Mouse (Mus musculus): ENCODE results near the gene Hibadh. TPM values are rescaled to one million over a fixed set of nuclear protein-coding genes. Genes with fewer than 3 reads are reported as not detected.

Gene Hibadh
- polyA plus RNA-seq, 1 experiment = 23.8 TPM

DNA sequence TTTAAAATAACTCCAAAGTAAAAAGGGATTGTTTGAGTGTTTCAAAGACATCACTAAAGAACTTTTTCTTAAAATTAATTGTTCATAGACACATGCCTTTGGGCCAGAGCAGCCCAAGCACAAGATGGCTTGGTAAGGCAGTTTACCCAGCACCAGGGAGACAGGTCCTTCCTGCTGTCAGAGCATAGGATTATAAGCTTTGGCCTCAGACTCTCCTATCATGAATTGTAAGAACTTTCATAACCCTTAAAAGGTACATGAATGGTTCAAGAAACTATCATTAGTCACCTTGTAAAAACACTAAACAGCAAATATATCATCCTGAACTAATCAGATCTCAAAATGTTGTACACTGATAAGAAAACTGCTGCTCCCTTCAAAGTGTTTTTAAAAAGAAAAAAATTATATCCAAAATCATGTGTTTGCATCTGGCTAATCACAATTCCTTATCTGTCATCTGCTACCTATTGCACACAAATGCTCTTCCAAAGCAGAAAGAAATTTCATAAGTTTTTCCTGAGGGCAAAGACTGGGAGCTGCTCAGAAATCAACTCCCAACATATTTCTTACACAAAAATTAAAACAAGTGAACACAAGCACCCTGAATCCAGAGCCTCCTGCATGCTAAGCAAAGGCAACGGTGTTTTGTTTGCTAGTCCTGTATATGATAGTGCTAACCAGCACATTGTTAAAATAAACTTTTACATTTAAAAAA lies 1.6 kb downstream of the Hibadh start:
- H3K36me3 ChIP-seq (ENCODE audit: control insufficient read depth, insufficient read depth, low read length) = no peaks in the 10 kb centered on the region; the same call in 1 of the 2 replicates
- H3K4me3 ChIP-seq (ENCODE audit: control insufficient read depth, low read depth, low read length) = no peak overlapping the region
- H3K27ac ChIP-seq (ENCODE audit: control insufficient read depth, insufficient read depth, low read depth, low read length) = no peak overlapping the region
- H3K4me1 ChIP-seq (ENCODE audit: control insufficient read depth, insufficient read depth, low read length) = peaks cover 4% of the 10 kb centered on the region
- H3K27me3 ChIP-seq (ENCODE audit: control insufficient read depth, insufficient read depth, low read length) = no peaks in the 10 kb centered on the region
- no peak for TF ChIP-seq POLR2A (IDR thresholded peaks at IDR 0.05; ENCODE audit: control insufficient read depth, low read depth, low read length)
- TF ChIP-seq CTCF (IDR thresholded peaks at IDR 0.05; ENCODE audit: control insufficient read depth, insufficient read depth, insufficient replicate concordance, low read depth, low read length) = no peak

GRCm38 (mm10) chr6:52637337-52637736 lies 2.9 kb downstream of the Hibadh start:
- no peak overlapping the region for H3K4me3 ChIP-seq (ENCODE audit: control insufficient read depth, low read depth, low read length)
- H3K27me3 ChIP-seq (ENCODE audit: control insufficient read depth, insufficient read depth, low read length) = no peaks in the 10 kb centered on the region
- H3K36me3 ChIP-seq (ENCODE audit: control insufficient read depth, insufficient read depth, low read length) = no peaks in the 10 kb centered on the region; the same call in 1 of the 2 replicates
- no peak overlapping the region for H3K27ac ChIP-seq (ENCODE audit: control insufficient read depth, insufficient read depth, low read depth, low read length)
- H3K4me1 ChIP-seq (ENCODE audit: control insufficient read depth, insufficient read depth, low read length) = peaks cover 4% of the 10 kb centered on the region
- TF ChIP-seq CTCF (IDR thresholded peaks at IDR 0.05; ENCODE audit: control insufficient read depth, insufficient read depth, insufficient replicate concordance, low read depth, low read length) = no peak
- no peak for TF ChIP-seq POLR2A (IDR thresholded peaks at IDR 0.05; ENCODE audit: control insufficient read depth, low read depth, low read length)

DNA sequence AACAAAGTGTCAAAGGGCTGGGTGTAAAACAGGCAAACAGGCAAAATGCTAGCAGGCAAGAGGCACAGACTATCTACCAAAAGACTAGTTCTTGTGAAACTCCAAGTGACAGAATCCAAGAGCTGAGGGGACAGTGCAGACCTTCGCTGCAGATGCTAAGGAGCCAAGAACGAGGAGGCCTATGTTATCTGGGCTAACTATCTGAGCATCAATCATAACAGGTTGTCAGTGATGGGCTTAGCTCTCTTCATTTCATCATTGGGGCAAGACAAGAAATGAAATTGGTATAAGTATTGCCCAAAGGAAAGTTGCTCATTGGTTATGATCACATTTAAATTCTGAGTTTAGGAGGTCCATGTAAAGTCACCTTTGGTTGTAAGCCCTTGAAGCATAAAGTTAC lies 4.8 kb downstream of the Hibadh start:
- TF ChIP-seq POLR2A (IDR thresholded peaks at IDR 0.05; ENCODE audit: control insufficient read depth, low read depth, low read length) = no peak
- TF ChIP-seq CTCF (IDR thresholded peaks at IDR 0.05; ENCODE audit: control insufficient read depth, insufficient read depth, insufficient replicate concordance, low read depth, low read length) = no peak
- H3K4me3 ChIP-seq (ENCODE audit: control insufficient read depth, low read depth, low read length) = no peak overlapping the region

DNA sequence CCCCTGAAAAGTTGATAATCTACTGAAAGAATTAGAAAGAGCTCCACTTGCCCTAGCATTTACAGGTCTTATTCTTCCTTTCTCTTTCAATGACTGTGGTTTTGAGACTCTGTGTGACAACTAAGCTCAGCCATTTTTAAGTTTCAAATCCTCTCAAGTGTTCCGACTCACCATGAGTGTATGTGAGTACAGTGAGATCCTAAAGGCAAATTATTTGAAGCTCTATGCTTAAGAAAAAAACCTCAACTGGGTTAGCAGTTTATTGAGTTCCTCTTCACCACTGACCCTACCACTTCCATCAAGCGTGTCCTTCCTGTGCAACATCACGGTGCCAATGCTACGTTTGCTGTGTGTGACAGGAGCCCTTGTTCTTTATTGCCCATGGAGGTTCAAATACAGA lies 9.6 kb downstream of the Hibadh start:
- no peak for TF ChIP-seq CTCF (IDR thresholded peaks at IDR 0.05; ENCODE audit: control insufficient read depth, insufficient read depth, insufficient replicate concordance, low read depth, low read length)
- TF ChIP-seq POLR2A (IDR thresholded peaks at IDR 0.05; ENCODE audit: control insufficient read depth, low read depth, low read length) = no peak
- Histone ChIP-seq H3K4me3 (ENCODE audit: control insufficient read depth, low read depth, low read length) (no peak overlapping the region), H3K36me3 (ENCODE audit: control insufficient read depth, insufficient read depth, low read length) (no peaks in the 10 kb centered on the region; the same call in 1 of the 2 replicates), H3K27me3 (ENCODE audit: control insufficient read depth, insufficient read depth, low read length) (no peaks in the 10 kb centered on the region), H3K27ac (ENCODE audit: control insufficient read depth, insufficient read depth, low read depth, low read length) (no peak overlapping the region), H3K4me1 (ENCODE audit: control insufficient read depth, insufficient read depth, low read length) (no peaks in the 10 kb centered on the region)

More for the DNA sequence above, 4.8 kb downstream of the Hibadh start:
- Histone ChIP-seq H3K27me3 (ENCODE audit: control insufficient read depth, insufficient read depth, low read length) (no peaks in the 10 kb centered on the region), H3K36me3 (ENCODE audit: control insufficient read depth, insufficient read depth, low read length) (no peaks in the 10 kb centered on the region; the same call in 1 of the 2 replicates), H3K4me1 (ENCODE audit: control insufficient read depth, insufficient read depth, low read length) (peaks cover 3% of the 10 kb centered on the region), H3K27ac (ENCODE audit: control insufficient read depth, insufficient read depth, low read depth, low read length) (no peak overlapping the region)

GRCm38 (mm10) chr6:52629180-52629579 lies 11.0 kb downstream of the Hibadh start:
- TF ChIP-seq CTCF (IDR thresholded peaks at IDR 0.05; ENCODE audit: control insufficient read depth, insufficient read depth, insufficient replicate concordance, low read depth, low read length) = no peak
- TF ChIP-seq POLR2A (IDR thresholded peaks at IDR 0.05; ENCODE audit: control insufficient read depth, low read depth, low read length) = no peak
- H3K36me3 ChIP-seq (ENCODE audit: control insufficient read depth, insufficient read depth, low read length) = no peaks in the 10 kb centered on the region; the same call in 1 of the 2 replicates
- no peaks in the 10 kb centered on the region for H3K27me3 ChIP-seq (ENCODE audit: control insufficient read depth, insufficient read depth, low read length)
- no peak overlapping the region for H3K4me3 ChIP-seq (ENCODE audit: control insufficient read depth, low read depth, low read length)
- H3K27ac ChIP-seq (ENCODE audit: control insufficient read depth, insufficient read depth, low read depth, low read length) = no peak overlapping the region
- no peaks in the 10 kb centered on the region for H3K4me1 ChIP-seq (ENCODE audit: control insufficient read depth, insufficient read depth, low read length)

DNA sequence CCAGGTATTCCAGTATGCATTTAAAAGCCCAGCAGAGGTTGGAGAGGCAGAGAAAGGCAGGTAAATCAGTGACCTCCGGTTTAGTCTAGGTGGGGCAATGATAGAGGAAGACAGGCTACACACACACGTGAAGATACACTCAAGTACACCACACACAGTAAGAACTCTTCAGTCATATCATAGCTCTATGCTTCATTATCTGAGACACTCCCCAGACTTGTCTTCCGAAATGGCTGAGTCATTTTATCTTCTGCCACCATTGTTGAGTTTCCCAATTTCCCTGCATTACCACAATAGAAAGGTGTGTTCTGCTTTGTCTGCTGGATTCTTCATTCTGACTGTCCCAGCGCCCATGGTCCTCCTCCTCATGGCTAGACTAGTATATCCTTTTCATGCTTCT lies 13.5 kb downstream of the Hibadh start:
- no peaks in the 10 kb centered on the region for H3K27me3 ChIP-seq (ENCODE audit: control insufficient read depth, insufficient read depth, low read length)
- no peaks in the 10 kb centered on the region; the same call in 1 of the 2 replicates for H3K36me3 ChIP-seq (ENCODE audit: control insufficient read depth, insufficient read depth, low read length)
- H3K27ac ChIP-seq (ENCODE audit: control insufficient read depth, insufficient read depth, low read depth, low read length) = no peak overlapping the region
- TF ChIP-seq POLR2A (IDR thresholded peaks at IDR 0.05; ENCODE audit: control insufficient read depth, low read depth, low read length) = no peak
- TF ChIP-seq CTCF (IDR thresholded peaks at IDR 0.05; ENCODE audit: control insufficient read depth, insufficient read depth, insufficient replicate concordance, low read depth, low read length) = no peak
- H3K4me1 ChIP-seq (ENCODE audit: control insufficient read depth, insufficient read depth, low read length) = no peaks in the 10 kb centered on the region
- no peak overlapping the region for H3K4me3 ChIP-seq (ENCODE audit: control insufficient read depth, low read depth, low read length)

DNA sequence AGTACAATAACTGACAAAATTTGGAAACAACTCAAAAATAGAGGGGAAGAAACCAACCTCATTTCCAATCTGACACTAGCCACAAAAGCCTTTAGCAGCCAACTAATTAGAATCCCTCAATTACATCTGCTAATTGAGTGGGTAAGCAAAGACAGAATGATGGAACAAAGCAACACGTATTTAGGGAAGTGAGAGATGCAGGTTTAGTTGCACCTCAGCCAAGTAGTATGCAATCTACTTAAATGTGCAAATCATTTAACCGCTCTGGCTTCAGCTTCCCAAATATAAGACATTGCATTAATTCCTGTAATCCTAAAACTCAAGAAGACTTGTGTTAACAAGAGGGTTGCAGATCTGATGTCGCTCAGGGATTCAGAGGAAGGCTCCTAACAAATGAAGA lies 16.4 kb downstream of the Hibadh start:
- H3K4me1 ChIP-seq (ENCODE audit: control insufficient read depth, insufficient read depth, low read length) = no peaks in the 10 kb centered on the region
- peaks cover 3% of the 10 kb centered on the region; the same call in 1 of the 2 replicates for H3K36me3 ChIP-seq (ENCODE audit: control insufficient read depth, insufficient read depth, low read length)
- no peak overlapping the region for H3K4me3 ChIP-seq (ENCODE audit: control insufficient read depth, low read depth, low read length)
- no peaks in the 10 kb centered on the region for H3K27me3 ChIP-seq (ENCODE audit: control insufficient read depth, insufficient read depth, low read length)
- TF ChIP-seq POLR2A (IDR thresholded peaks at IDR 0.05; ENCODE audit: control insufficient read depth, low read depth, low read length) (no peak), CTCF (IDR thresholded peaks at IDR 0.05; ENCODE audit: control insufficient read depth, insufficient read depth, insufficient replicate concordance, low read depth, low read length) (no peak)
- H3K27ac ChIP-seq (ENCODE audit: control insufficient read depth, insufficient read depth, low read depth, low read length) = no peak overlapping the region
